Mouse (Mus musculus): Measurements from ENCODE around the gene Pik3c2b. TPM values are rescaled to one million over a fixed set of nuclear protein-coding genes. Genes with fewer than 3 reads are reported as not detected.
A peak's percentile ranks its signal among the peaks of the same experiment; 100 is the strongest.

Pik3c2b gene
- total and polyA plus RNA-seq, 3 experiments = 14.6 to 19.9 (median 19.4) TPM

- H3K36me3 ChIP-seq (ENCODE audit: control insufficient read depth, insufficient read depth, low read length) = peaks cover 2% of the 10 kb centered on the region
- no peak overlapping the region for H3K9ac ChIP-seq (ENCODE audit: low read depth, low read length)
- H3K27me3 ChIP-seq (ENCODE audit: control insufficient read depth, insufficient read depth, low read length) = no peaks in the 10 kb centered on the region
- intact Hi-C loops (cut with DNase I) = no loop called here
- WGBS = 96% methylated on average over 2 of the region's 2 CpGs
- no peak for TF ChIP-seq POLR2A (IDR thresholded peaks at IDR 0.05; ENCODE audit: insufficient read depth, low read depth, low read length)
- no peak for TF ChIP-seq EP300 (IDR thresholded peaks at IDR 0.05; ENCODE audit: insufficient read depth, low read depth, low read length)
- no peak for TF ChIP-seq CTCF (IDR thresholded peaks at IDR 0.05)
- no peak overlapping the region for H3K4me3 ChIP-seq
- H3K79me2 ChIP-seq (replicated peaks; ENCODE audit: control insufficient read depth, insufficient read depth, low read length) = peaks cover 3% of the 10 kb centered on the region; the same call in 1 of the 2 replicates
- no peak overlapping the region for H3K27ac ChIP-seq
- no peak for DNase-seq
- peaks cover 3% of the 10 kb centered on the region for H3K4me1 ChIP-seq (ENCODE audit: control insufficient read depth, insufficient read depth, low read length)
Measured at GRCm38 (mm10) chr1:133027126-133027525, 18.3 kb upstream of the Pik3c2b start.

- WGBS = 55% methylated on average over 7 of the region's 7 CpGs
- TF ChIP-seq EP300 (IDR thresholded peaks at IDR 0.05; ENCODE audit: insufficient read depth, low read depth, low read length) (no peak), CTCF (IDR thresholded peaks at IDR 0.05) (no peak), POLR2A (IDR thresholded peaks at IDR 0.05; ENCODE audit: insufficient read depth, low read depth, low read length) (no peak)
Measured at GRCm38 (mm10) chr1:133027980-133028379, 17.5 kb upstream of the Pik3c2b start.

GRCm38 (mm10) chr1:133029744-133030143 lies 15.7 kb upstream of the Pik3c2b start:
- Histone ChIP-seq H3K4me1 (ENCODE audit: control insufficient read depth, insufficient read depth, low read length) (no peaks in the 10 kb centered on the region; the same call in 1 of the 2 replicates), H3K4me3 (no peak overlapping the region), H3K27me3 (ENCODE audit: control insufficient read depth, insufficient read depth, low read length) (no peaks in the 10 kb centered on the region), H3K79me2 (replicated peaks; ENCODE audit: control insufficient read depth, insufficient read depth, low read length) (peaks cover 3% of the 10 kb centered on the region; the same call in 1 of the 2 replicates), H3K36me3 (ENCODE audit: control insufficient read depth, insufficient read depth, low read length) (no peaks in the 10 kb centered on the region), H3K9ac (ENCODE audit: low read depth, low read length) (no peak overlapping the region), H3K27ac (no peak overlapping the region)
- intact Hi-C loops (cut with DNase I) = no loop called here
- 42% methylated on average over 3 of the region's 3 CpGs for WGBS
- no peak for TF ChIP-seq POLR2A (IDR thresholded peaks at IDR 0.05; ENCODE audit: insufficient read depth, low read depth, low read length)
- no peak for TF ChIP-seq EP300 (IDR thresholded peaks at IDR 0.05; ENCODE audit: insufficient read depth, low read depth, low read length)
- TF ChIP-seq CTCF (IDR thresholded peaks at IDR 0.05) = no peak
- DNase-seq = no peak

More at GRCm38 (mm10) chr1:133027980-133028379, 17.5 kb upstream of the Pik3c2b start:
- peaks cover 2% of the 10 kb centered on the region for H3K36me3 ChIP-seq (ENCODE audit: control insufficient read depth, insufficient read depth, low read length)
- no peak for DNase-seq
- intact Hi-C loops (cut with DNase I) = no loop called here
- no peaks in the 10 kb centered on the region for H3K27me3 ChIP-seq (ENCODE audit: control insufficient read depth, insufficient read depth, low read length)
- no peak overlapping the region for H3K9ac ChIP-seq (ENCODE audit: low read depth, low read length)
- H3K79me2 ChIP-seq (replicated peaks; ENCODE audit: control insufficient read depth, insufficient read depth, low read length) = peaks cover 3% of the 10 kb centered on the region; the same call in 1 of the 2 replicates
- H3K4me3 ChIP-seq = no peak overlapping the region
- H3K27ac ChIP-seq = no peak overlapping the region
- peaks cover 3% of the 10 kb centered on the region for H3K4me1 ChIP-seq (ENCODE audit: control insufficient read depth, insufficient read depth, low read length)

GRCm38 (mm10) chr1:133030461-133030860 lies 15.0 kb upstream of the Pik3c2b start, which contains the start of gene Mdm4:
Mdm4 (minus strand) TSS chr1:133030561.
- Histone ChIP-seq H3K9ac (ENCODE audit: low read depth, low read length) (no peak within 1 kb of the TSS), H3K4me3 (no peak within 1 kb of the TSS), H3K27me3 (ENCODE audit: control insufficient read depth, insufficient read depth, low read length) (no peaks in the 10 kb centered on the region), H3K79me2 (replicated peaks; ENCODE audit: control insufficient read depth, insufficient read depth, low read length) (no peaks in the 10 kb centered on the region), H3K4me1 (ENCODE audit: control insufficient read depth, insufficient read depth, low read length) (no peaks in the 10 kb centered on the region; the same call in 1 of the 2 replicates), H3K27ac (no peak within 1 kb of the TSS), H3K36me3 (ENCODE audit: control insufficient read depth, insufficient read depth, low read length) (no peaks in the 10 kb centered on the region)
- TF ChIP-seq POLR2A (IDR thresholded peaks at IDR 0.05; ENCODE audit: insufficient read depth, low read depth, low read length) (no peak), EP300 (IDR thresholded peaks at IDR 0.05; ENCODE audit: insufficient read depth, low read depth, low read length) (no peak), CTCF (IDR thresholded peaks at IDR 0.05) (no peak)
- WGBS = 95% methylated on average over 5 of the region's 5 CpGs
- no peak for DNase-seq
- intact Hi-C loops (cut with DNase I) = no loop called here

GRCm38 (mm10) chr1:133032981-133033315 lies 12.5 kb upstream of the Pik3c2b start:
- Histone ChIP-seq H3K4me3 (peak overlapping the region; percentile 77), H3K79me2 (replicated peaks; ENCODE audit: control insufficient read depth, insufficient read depth, low read length) (no peaks in the 10 kb centered on the region), H3K9ac (ENCODE audit: low read depth, low read length) (no peak overlapping the region; the same call in 1 of the 2 replicates), H3K4me1 (ENCODE audit: control insufficient read depth, insufficient read depth, low read length) (no peaks in the 10 kb centered on the region; the same call in 1 of the 2 replicates), H3K36me3 (ENCODE audit: control insufficient read depth, insufficient read depth, low read length) (no peaks in the 10 kb centered on the region), H3K27me3 (ENCODE audit: control insufficient read depth, insufficient read depth, low read length) (no peaks in the 10 kb centered on the region), H3K27ac (peak overlapping the region; percentile 82)
- 56% methylated on average over 5 of the region's 5 CpGs for WGBS
- DNase-seq = no peak
- no peak for TF ChIP-seq POLR2A (IDR thresholded peaks at IDR 0.05; ENCODE audit: insufficient read depth, low read depth, low read length)
- TF ChIP-seq EP300 (IDR thresholded peaks at IDR 0.05; ENCODE audit: insufficient read depth, low read depth, low read length) = no peak
- no peak for TF ChIP-seq CTCF (IDR thresholded peaks at IDR 0.05)
- intact Hi-C loops (cut with DNase I) = no loop called here

GRCm38 (mm10) chr1:133033316-133034090 lies 12.0 kb upstream of the Pik3c2b start:
- DNase-seq = peak; percentile 73
- 3% methylated on average over 28 of the region's 28 CpGs for whole genome bisulfite sequencing
- intact Hi-C loops (cut with DNase I) = no loop called here

More at GRCm38 (mm10) chr1:133033316-133034090, 12.0 kb upstream of the Pik3c2b start:
- TF ChIP-seq CTCF (IDR thresholded peaks at IDR 0.05) (no peak), POLR2A (IDR thresholded peaks at IDR 0.05; ENCODE audit: insufficient read depth, low read depth, low read length) (no peak), EP300 (IDR thresholded peaks at IDR 0.05; ENCODE audit: insufficient read depth, low read depth, low read length) (no peak)
- peak overlapping the region; percentile 82 for H3K27ac ChIP-seq
- no peaks in the 10 kb centered on the region for H3K36me3 ChIP-seq (ENCODE audit: control insufficient read depth, insufficient read depth, low read length)
- H3K4me1 ChIP-seq (ENCODE audit: control insufficient read depth, insufficient read depth, low read length) = no peaks in the 10 kb centered on the region; the same call in 1 of the 2 replicates
- H3K9ac ChIP-seq (ENCODE audit: low read depth, low read length) = peak overlapping the region; percentile 77
- no peaks in the 10 kb centered on the region for H3K27me3 ChIP-seq (ENCODE audit: control insufficient read depth, insufficient read depth, low read length)
- H3K79me2 ChIP-seq (replicated peaks; ENCODE audit: control insufficient read depth, insufficient read depth, low read length) = no peaks in the 10 kb centered on the region
- peak overlapping the region; percentile 77 for H3K4me3 ChIP-seq
